Mouse (Mus musculus) ES-E14 (cell line): ENCODE data around the gene Izumo4. TPM values are rescaled to one million over a fixed set of nuclear protein-coding genes. Genes with fewer than 3 reads are reported as not detected.

Source experiments
- DNase-seq: peaks from one replicate; pipeline ENCODE4 v3.0.0-alpha.2; 2013; ENCODE audit warnings: low read depth, low spot score
- H3K27ac ChIP-seq: 2 replicates; pipeline ENCODE4 v1.5.1; 2012; ENCODE audit warnings: low read depth, mild to moderate bottlenecking, low read length, moderate library complexity, mixed read lengths; ENCODE audit not compliant: poor library complexity, insufficient read depth, severe bottlenecking
- H3K36me3 ChIP-seq: 2 replicates; pipeline ENCODE4 v1.6.1; 2012; ENCODE audit warnings: mild to moderate bottlenecking, low read length, moderate library complexity, mixed read lengths; ENCODE audit not compliant: control insufficient read depth, poor library complexity, insufficient read depth, severe bottlenecking
- H3K4me1 ChIP-seq, 2 experiments: fragments of 150-350 bp in 1 of 2; sonication (generic) in 1 of 2; 2 replicates each; pipeline ENCODE4 v1.6.1; 2012; ENCODE audit warnings: low read length in 2 of 2, mild to moderate bottlenecking in 1 of 2, mixed read lengths in 1 of 2; ENCODE audit not compliant: control insufficient read depth in 2 of 2, insufficient read depth in 2 of 2, poor library complexity in 1 of 2
- H3K4me3 ChIP-seq, 2 experiments: fragments of 150-350 bp in 1 of 2; sonication (generic) in 1 of 2; 2 replicates each; pipeline ENCODE4 v1.5.1; 2012; ENCODE audit warnings: low read length in 2 of 2, low read depth in 1 of 2, mild to moderate bottlenecking in 1 of 2, mixed read lengths in 1 of 2; ENCODE audit not compliant: insufficient read depth in 1 of 2, poor library complexity in 1 of 2, severe bottlenecking in 1 of 2
- H3K9ac ChIP-seq: 2 replicates; pipeline ENCODE4 v1.6.1; 2012; ENCODE audit warnings: low read depth, mild to moderate bottlenecking, low read length, mixed read lengths; ENCODE audit not compliant: poor library complexity, insufficient read depth, severe bottlenecking
- H3K9me3 ChIP-seq: fragments of 150-350 bp; sonication (generic); 2 replicates; pipeline ENCODE4 v1.6.1; 2012; ENCODE audit warnings: low read depth, mild to moderate bottlenecking, low read length; ENCODE audit not compliant: control insufficient read depth, insufficient read depth
- CHD2 ChIP-seq: IDR thresholded peaks from 2 replicates; pipeline ENCODE4 v1.6.1; 2014; ENCODE audit warnings: mild to moderate bottlenecking, low read depth, low read length, inconsistent platforms
- HCFC1 ChIP-seq: IDR thresholded peaks from 2 replicates; pipeline ENCODE4 v1.6.1; 2012; ENCODE audit warnings: low read length, inconsistent platforms, borderline replicate concordance; ENCODE audit not compliant: insufficient read depth
- MAFK ChIP-seq: IDR thresholded peaks from 2 replicates; pipeline ENCODE4 v1.6.1; 2014; ENCODE audit warnings: mild to moderate bottlenecking, low read depth, low read length, inconsistent platforms; ENCODE audit not compliant: insufficient read depth
- ZC3H11A ChIP-seq: IDR thresholded peaks from 2 replicates; pipeline ENCODE4 v1.6.1; 2012; ENCODE audit warnings: low read depth, mild to moderate bottlenecking, inconsistent platforms, low read length, borderline replicate concordance
- ZNF384 ChIP-seq: IDR thresholded peaks from 2 replicates; pipeline ENCODE4 v1.6.1; 2012; ENCODE audit warnings: low read depth, low read length, inconsistent platforms
- in situ Hi-C, 2 experiments: fragments of 600-800 bp; cut with MboI; formaldehyde crosslinking; loops; one replicate each; pipeline ENCODE4 v1.15.1; 2025; ENCODE audit warnings: low sequenced_read_pairs in 2 of 2, inconsistent platforms in 1 of 2; ENCODE audit not compliant: unreplicated experiment in 2 of 2
- total RNA-seq: library from RNA; depleted of rRNA; stranded (reverse); fragments of 300-350 nt; gene quantifications from 2 replicates; pipeline ENCODE4 v1.2.3, GENCODE M21; 2012

Izumo4 gene
- total RNA-seq, 1 experiment, result 8.9 TPM

GRCm38 (mm10) chr10:80703643-80704042, 1.7 kb downstream of the Izumo4 start:
- no peaks in the 10 kb centered on the region for H3K9me3 ChIP-seq
- no peak overlapping the region for H3K4me3 ChIP-seq
- TF ChIP-seq ZNF384, result no peak
- no peak for TF ChIP-seq CHD2
- no peak for TF ChIP-seq HCFC1
- TF ChIP-seq ZC3H11A, result no peak
- TF ChIP-seq MAFK, result no peak
- no peak overlapping the region for H3K9ac ChIP-seq
- peaks cover 24% of the 10 kb centered on the region for H3K36me3 ChIP-seq
- DNase-seq, result no peak
- peaks cover 3 to 4% of the 10 kb centered on the region in 2 experiments; a peak in 1 of 4 replicates for H3K4me1 ChIP-seq
- no peak overlapping the region for H3K27ac ChIP-seq
- in situ Hi-C loops, result no loop called here

DNA sequence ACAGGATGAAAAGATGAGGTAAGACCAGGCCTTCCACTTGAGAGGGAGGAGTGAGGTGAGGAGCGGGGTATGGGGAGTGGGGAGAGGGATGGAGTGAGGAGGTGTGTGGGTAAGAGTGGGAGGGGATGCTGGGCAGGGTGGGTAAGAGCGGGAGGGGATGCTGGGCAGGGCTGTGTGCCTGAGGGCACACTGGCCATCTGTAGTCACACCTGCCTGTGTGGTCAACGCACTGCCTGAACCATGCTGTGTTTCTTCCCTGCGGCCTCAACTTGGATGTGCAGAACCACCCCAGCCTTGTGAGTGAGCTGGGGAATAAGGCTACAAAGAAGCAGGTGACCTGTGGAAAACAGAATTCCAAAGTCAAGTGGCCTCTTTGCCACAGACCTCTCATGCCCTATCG, 2.4 kb downstream of the Izumo4 start:
- DNase-seq, result no peak
- peaks cover 32% of the 10 kb centered on the region for H3K36me3 ChIP-seq
- peaks cover 3 to 4% of the 10 kb centered on the region in 2 experiments; a peak in 1 of 4 replicates for H3K4me1 ChIP-seq
- no peaks in the 10 kb centered on the region for H3K9me3 ChIP-seq
- H3K4me3 ChIP-seq, result no peak overlapping the region
- H3K9ac ChIP-seq, result no peak overlapping the region
- H3K27ac ChIP-seq, result no peak overlapping the region
- TF ChIP-seq CHD2 (no peak), MAFK (no peak), HCFC1 (no peak), ZNF384 (no peak), ZC3H11A (no peak)
- in situ Hi-C loops, result no loop called here

GRCm38 (mm10) chr10:80705033-80705432, 3.0 kb downstream of the Izumo4 start:
- no peak overlapping the region for H3K9ac ChIP-seq

DNA sequence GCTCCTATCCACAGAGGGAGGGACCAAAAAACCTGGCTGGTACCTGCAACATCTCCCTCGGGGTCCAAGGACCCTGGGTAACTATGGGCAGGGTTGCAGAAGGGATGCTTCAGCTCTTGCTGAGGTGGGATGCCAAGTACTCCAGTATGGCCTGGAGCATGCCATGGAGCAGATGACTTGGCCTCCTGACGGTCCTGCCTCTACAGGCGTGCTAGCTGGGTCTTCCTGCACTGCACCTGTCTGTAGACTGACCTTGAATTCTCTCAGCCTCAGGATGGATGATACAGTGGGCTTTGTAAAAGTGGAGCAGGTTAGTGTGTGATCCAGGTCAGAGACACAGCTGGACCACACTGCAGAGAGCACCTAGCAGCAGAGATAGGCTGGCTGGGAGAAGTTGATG, 3.5 kb downstream of the Izumo4 start:
- peaks cover 42% of the 10 kb centered on the region for H3K36me3 ChIP-seq

More at GRCm38 (mm10) chr10:80705033-80705432, 3.0 kb downstream of the Izumo4 start:
- Histone ChIP-seq H3K4me3 (no peak overlapping the region), H3K27ac (no peak overlapping the region), H3K4me1 (peaks cover 3% of the 10 kb centered on the region in 2 experiments; a peak in 1 of 4 replicates), H3K36me3 (peaks cover 38% of the 10 kb centered on the region), H3K9me3 (no peaks in the 10 kb centered on the region)
- in situ Hi-C loops, result no loop called here
- DNase-seq, result no peak
- TF ChIP-seq CHD2 (no peak), ZC3H11A (no peak), MAFK (no peak), ZNF384 (no peak), HCFC1 (no peak)

DNA sequence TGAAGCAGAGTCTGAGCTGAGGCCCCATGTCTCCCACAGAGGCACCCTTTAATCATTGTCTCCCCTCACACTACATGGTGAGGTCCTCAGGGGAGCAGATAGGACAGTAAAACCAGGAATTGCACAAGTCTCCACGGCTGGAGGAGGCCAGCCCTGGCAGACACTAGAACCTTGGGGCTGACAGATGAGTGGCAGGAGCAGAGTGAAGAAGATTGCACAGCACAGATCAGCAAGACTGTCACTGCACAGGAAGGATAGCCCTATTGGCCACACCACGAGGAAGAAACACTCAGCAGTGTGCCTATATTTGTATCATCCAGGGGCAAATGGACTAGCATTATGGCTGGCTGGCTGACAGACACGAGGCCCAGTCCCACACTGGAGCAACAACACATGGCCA, 8.8 kb downstream of the Izumo4 start:
- Histone ChIP-seq H3K9me3 (no peaks in the 10 kb centered on the region), H3K36me3 (peaks cover 88% of the 10 kb centered on the region), H3K9ac (no peak overlapping the region), H3K27ac (no peak overlapping the region), H3K4me1 (no peaks in the 10 kb centered on the region), H3K4me3 (no peak overlapping the region)
- in situ Hi-C loops, result no loop called here
- TF ChIP-seq HCFC1 (no peak), CHD2 (no peak), MAFK (no peak), ZNF384 (no peak), ZC3H11A (no peak)
- no peak for DNase-seq

More for the DNA sequence above, 3.5 kb downstream of the Izumo4 start:
- H3K9me3 ChIP-seq, result no peaks in the 10 kb centered on the region
- TF ChIP-seq HCFC1, result no peak
- TF ChIP-seq ZC3H11A, result no peak
- TF ChIP-seq CHD2, result no peak
- no peak for TF ChIP-seq ZNF384
- TF ChIP-seq MAFK, result no peak
- no peak for DNase-seq
- H3K4me3 ChIP-seq, result no peak overlapping the region
- H3K9ac ChIP-seq, result no peak overlapping the region
- H3K4me1 ChIP-seq, result peaks cover 2 to 3% of the 10 kb centered on the region in 2 experiments; a peak in 1 of 4 replicates
- H3K27ac ChIP-seq, result no peak overlapping the region
- in situ Hi-C loops, result no loop called here
